ENCODE assay signal across 8 mouse cellular contexts in the genomic region with DNA sequence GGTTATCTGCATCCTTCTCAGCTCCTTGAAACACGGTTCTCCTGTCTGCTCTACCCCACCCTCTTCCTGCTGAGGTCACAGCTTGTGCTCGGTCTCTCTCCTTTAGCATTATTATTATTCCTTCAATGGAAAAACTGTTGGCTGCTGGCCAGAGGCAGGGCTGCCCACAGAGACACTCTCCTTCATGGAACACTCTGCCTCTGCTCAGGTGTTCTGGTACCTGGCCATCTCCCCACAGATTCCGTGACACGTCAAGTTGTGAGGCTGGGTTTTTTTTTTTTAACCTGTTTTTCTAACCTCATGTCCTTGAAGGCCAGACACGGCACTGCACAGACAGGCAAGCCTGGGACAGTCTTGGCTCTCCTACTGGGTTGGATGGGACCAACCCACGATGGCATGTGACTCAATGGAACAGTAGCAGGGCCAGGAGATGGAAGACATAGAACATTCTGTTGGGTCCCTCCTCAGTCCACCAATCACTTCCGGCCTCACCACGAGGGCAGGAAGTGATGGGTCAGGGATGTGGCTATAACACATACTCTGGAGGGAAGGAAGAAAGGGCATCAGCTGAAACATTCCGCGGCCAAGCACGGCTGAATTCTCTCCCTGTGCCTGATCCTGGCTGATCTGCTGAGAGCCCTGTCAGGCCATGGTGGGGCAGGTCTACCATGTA. TPM values are rescaled to one million over a fixed set of nuclear protein-coding genes. Genes with fewer than 3 reads are reported as not detected.
DNase-seq lines count a peak whose midpoint lies in the region; ATAC-seq lines count a peak whose summit lies in the region.

No protein-coding gene starts in this region.

- 0 out of 2 replicates have a peak, but pooled peaks cover 7% of the 10 kb centered on the region for H3K36me3 ChIP-seq in embryonic facial prominence, embryonic 13.5 days
- H3K36me3 ChIP-seq in hindbrain, embryonic 15.5 days = no peaks in the 10 kb centered on the region
- H3K36me3 ChIP-seq in lung, embryonic 15.5 days = no peaks in the 10 kb centered on the region

- H3K9me3 ChIP-seq in embryonic facial prominence, embryonic 13.5 days = no peaks in the 10 kb centered on the region
- H3K9me3 ChIP-seq in hindbrain, embryonic 15.5 days = no peaks in the 10 kb centered on the region
- no peaks in the 10 kb centered on the region for H3K9me3 ChIP-seq in lung, embryonic 15.5 days

- peaks cover 92% of the 10 kb centered on the region for H3K4me1 ChIP-seq in embryonic facial prominence, embryonic 13.5 days
- H3K4me1 ChIP-seq in hindbrain, embryonic 15.5 days (replicated peaks) = peaks cover 92% of the 10 kb centered on the region
- H3K4me1 ChIP-seq in lung, embryonic 15.5 days = peaks cover 88% of the 10 kb centered on the region

- 67% methylated on average over 11 of the region's 11 CpGs for WGBS in embryonic facial prominence, embryonic 13.5 days
- WGBS in hindbrain, embryonic 15.5 days = 58% methylated on average over 11 of the region's 11 CpGs
- WGBS in lung, embryonic 15.5 days = 45% methylated on average over 11 of the region's 11 CpGs

- peak overlapping the region; percentile 21; the same call in 1 of the 2 replicates for H3K9ac ChIP-seq in embryonic facial prominence, embryonic 13.5 days
- no peak overlapping the region for H3K9ac ChIP-seq in hindbrain, embryonic 15.5 days
- no peak overlapping the region for H3K9ac ChIP-seq in lung, embryonic 15.5 days

- peak overlapping the region; percentile 22 for H3K4me2 ChIP-seq in embryonic facial prominence, embryonic 13.5 days
- H3K4me2 ChIP-seq in hindbrain, embryonic 15.5 days = peak overlapping the region; percentile 82
- H3K4me2 ChIP-seq in lung, embryonic 15.5 days = peak overlapping the region; percentile 19

- peaks cover 17% of the 10 kb centered on the region for H3K27me3 ChIP-seq in embryonic facial prominence, embryonic 13.5 days
- H3K27me3 ChIP-seq in hindbrain, embryonic 15.5 days = 0 out of 2 replicates have a peak, but pooled peaks cover under 1% of the 10 kb centered on the region
- H3K27me3 ChIP-seq in lung, embryonic 15.5 days = no peaks in the 10 kb centered on the region

- no peak overlapping the region; the same call in 1 of the 2 replicates for H3K27ac ChIP-seq in embryonic facial prominence, embryonic 13.5 days
- peak overlapping the region; percentile 36 for H3K27ac ChIP-seq in hindbrain, embryonic 15.5 days (replicated peaks)
- H3K27ac ChIP-seq in lung, embryonic 15.5 days = peak overlapping the region; percentile 78

- DNase-seq in CD4-positive helper T cell, adult 2 months (ENCODE audit: low read depth, low spot score) = peak; percentile 81
- no peak for DNase-seq in retina, embryonic 14.5 days (ENCODE audit: low spot score)
- DNase-seq in gastrocnemius, postnatal 4 days (ENCODE audit: low spot score in 2 of 2) = no peak
- DNase-seq in left cerebral cortex, adult 8-10 months (ENCODE audit: low spot score in 2 of 2) = no peak
- no peak for DNase-seq in cerebellum, adult 11-12 months

- ATAC-seq in embryonic facial prominence, embryonic 13.5 days (ENCODE audit: insufficient number of reproducible peaks, insufficient read depth, low FRiP score, low TSS enrichment, low read depth) = no peak
- no peak for ATAC-seq in hindbrain, embryonic 15.5 days (ENCODE audit: low FRiP score, low read depth)
- ATAC-seq in lung, embryonic 15.5 days (ENCODE audit: borderline replicate concordance, extremely low read depth, low FRiP score, low TSS enrichment) = no peak

- no peak overlapping the region for H3K4me3 ChIP-seq in embryonic facial prominence, embryonic 13.5 days
- no peak overlapping the region for H3K4me3 ChIP-seq in hindbrain, embryonic 15.5 days
- no peak overlapping the region for H3K4me3 ChIP-seq in lung, embryonic 15.5 days

RNA-seq across cellular contexts. Expression of a gene that starts 18.5 kb away (rescaled TPM):
- polyA plus RNA-seq in embryonic facial prominence, embryonic 13.5 days (2015; fragmentation: Nextera tagmentation; extraction: Ambion mirVana) = 17.3 and 17.8 TPM in 2 replicates
- polyA plus RNA-seq in hindbrain, embryonic 15.5 days (2015; fragmentation: Nextera tagmentation; extraction: Ambion mirVana) = 16.3 and 18.2 TPM in 2 replicates
- 22.1 and 23.9 TPM in 2 replicates for polyA plus RNA-seq in lung, embryonic 15.5 days (2015; fragmentation: Nextera tagmentation; extraction: Ambion mirVana)
- total RNA-seq in gastrocnemius, postnatal 4 days (2021) = 10 to 100 TPM; 48.4 to 52.9 TPM
- 10 to 100 TPM; 23.3 to 28.8 (median 26.6) TPM for total RNA-seq in left cerebral cortex, adult 8-10 months (2022)

RNA-seq across cellular contexts. Expression of a gene that starts 53.0 kb away (rescaled TPM):
- 22.7 and 27.9 TPM in 2 replicates for polyA plus RNA-seq in embryonic facial prominence, embryonic 13.5 days (2015; fragmentation: Nextera tagmentation; extraction: Ambion mirVana)
- polyA plus RNA-seq in hindbrain, embryonic 15.5 days (2015; fragmentation: Nextera tagmentation; extraction: Ambion mirVana) = 17.5 and 21.6 TPM in 2 replicates
- polyA plus RNA-seq in lung, embryonic 15.5 days (2015; fragmentation: Nextera tagmentation; extraction: Ambion mirVana) = 18.2 and 21.3 TPM in 2 replicates
- total RNA-seq in gastrocnemius, postnatal 4 days (2021) = 10 to 100 TPM; 40.9 to 45.4 TPM
- total RNA-seq in left cerebral cortex, adult 8-10 months (2022) = 10 to 100 TPM; 41.2 to 50.9 (median 43.0) TPM

Comparison
In these comparisons a context has a peak if more than half of its experiments do, and no peak if none do; other contexts are left out.
1. H3K4me2 ChIP-seq: peak in every context shown above with its lines; median percentile 82 in hindbrain, embryonic 15.5 days; 22 in embryonic facial prominence, embryonic 13.5 days; 19 in lung, embryonic 15.5 days.